Mouse (Mus musculus) right cerebral cortex, postnatal 10 days (tissue): ENCODE data around the gene Lhb.

Source experiments
- DNase-seq, 2 experiments: peaks; one replicate each; pipeline ENCODE4 v3.0.0; 2021; ENCODE audit warnings: low spot score in 2 of 2

The Lhb gene

DNA sequence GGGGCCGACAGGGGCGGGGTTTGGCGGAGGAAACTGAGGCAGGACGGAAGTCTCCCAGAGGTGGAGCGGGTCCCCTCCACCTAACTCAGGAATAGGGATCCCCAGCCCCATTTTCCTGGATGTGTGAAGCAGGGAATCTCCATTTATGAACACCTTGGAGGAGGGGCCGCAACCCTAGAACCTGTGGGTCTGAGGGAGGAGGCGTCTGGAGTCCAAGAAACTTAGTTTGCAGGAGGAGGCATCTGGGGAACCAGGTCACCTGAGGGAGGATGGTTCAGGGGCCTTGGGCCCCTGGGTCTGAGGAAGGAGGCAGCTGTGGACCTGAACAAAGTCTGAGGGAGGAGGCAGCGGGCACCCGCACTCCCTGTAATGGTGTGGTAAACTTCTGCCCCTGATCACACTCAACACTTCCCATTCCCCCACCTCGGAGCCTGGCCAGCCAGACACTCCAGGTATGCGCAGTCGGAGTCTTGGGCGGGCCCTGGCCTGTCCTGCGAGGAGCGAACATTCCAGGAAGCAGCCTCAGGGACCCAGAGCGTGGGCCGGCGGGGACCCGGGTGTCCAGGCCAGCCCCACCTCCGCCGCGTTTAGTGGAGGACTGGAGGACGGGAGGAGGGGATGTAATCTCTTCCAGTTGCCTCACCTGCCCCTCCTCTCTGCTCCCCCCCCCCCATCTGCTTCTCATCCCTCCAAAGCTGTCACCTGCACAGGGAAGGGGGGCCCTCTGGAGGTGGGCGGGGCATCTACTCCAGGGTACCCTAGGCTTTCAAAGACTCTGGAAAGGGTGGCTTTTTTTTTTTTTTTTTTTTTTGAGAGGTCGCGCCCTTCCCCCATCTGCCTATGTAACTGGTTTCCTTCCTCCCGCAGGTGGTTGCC is 6.5 kb upstream of the Lhb start:
- no peak for DNase-seq

- DNase-seq = no peak
Observed at GRCm38 (mm10) chr7:45414740-45415224, 5.8 kb upstream of the Lhb start.

DNA sequence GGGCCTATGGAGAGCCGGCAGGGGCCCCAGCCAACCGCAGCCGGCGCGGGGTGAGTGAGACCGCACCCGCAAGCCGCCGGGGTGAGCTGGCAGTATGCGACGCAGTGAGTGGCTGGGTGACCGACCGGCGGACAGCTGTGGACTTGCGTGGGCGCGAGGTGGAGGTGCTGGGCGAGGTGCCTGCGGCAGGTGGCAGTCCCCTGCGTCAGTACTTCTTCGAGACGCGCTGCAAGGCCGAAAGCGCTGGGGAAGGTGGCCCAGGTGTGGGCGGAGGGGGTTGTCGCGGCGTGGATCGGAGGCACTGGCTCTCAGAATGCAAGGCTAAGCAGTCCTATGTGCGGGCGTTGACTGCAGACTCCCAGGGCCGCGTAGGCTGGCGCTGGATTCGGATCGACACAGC is 5.0 kb upstream of the Lhb start:
- DNase-seq = peak in 1 of 2 experiments; percentile 36

- no peak for DNase-seq
Observed at GRCm38 (mm10) chr7:45417962-45418492, 2.6 kb upstream of the Lhb start.

DNA sequence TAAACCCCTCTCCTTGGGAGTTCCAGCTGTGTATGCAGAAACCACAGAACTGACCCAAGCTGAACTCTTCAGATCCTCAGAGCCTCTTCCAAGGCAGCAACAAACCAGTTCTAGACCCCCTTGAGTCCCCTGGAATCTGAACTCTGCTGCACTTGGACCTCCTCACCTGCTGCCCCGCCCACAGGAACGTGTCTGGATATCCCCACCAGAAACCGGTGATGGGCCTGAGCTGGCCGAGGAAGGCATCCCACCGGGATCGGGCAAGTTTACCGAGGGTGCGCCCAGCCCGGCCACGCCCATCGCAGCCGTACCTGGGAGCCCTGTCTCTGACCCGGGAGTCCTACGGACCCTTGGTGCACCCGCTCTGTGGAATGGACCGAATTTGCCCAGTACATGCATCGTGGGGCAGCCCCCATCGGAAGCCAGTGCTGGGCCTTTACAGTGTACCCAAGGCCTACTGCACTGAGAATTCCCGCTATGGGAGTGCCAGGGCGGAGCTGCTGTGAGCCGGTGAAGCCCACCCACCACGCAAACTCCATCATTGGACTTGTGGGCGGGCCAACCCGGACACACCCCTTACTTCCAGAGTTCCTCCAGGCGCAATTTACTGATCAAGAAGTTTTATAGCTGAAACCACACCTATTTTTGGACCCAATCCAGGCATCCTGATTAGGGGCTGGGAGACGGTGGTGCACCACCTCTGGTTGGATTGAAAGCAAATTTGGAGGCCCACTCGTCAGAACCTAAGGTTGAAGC is 583 bp upstream of the Lhb start:
- no peak for DNase-seq

GRCm38 (mm10) chr7:45421194-45421593 is 574 bp downstream of the Lhb start:
- no peak for DNase-seq

DNA sequence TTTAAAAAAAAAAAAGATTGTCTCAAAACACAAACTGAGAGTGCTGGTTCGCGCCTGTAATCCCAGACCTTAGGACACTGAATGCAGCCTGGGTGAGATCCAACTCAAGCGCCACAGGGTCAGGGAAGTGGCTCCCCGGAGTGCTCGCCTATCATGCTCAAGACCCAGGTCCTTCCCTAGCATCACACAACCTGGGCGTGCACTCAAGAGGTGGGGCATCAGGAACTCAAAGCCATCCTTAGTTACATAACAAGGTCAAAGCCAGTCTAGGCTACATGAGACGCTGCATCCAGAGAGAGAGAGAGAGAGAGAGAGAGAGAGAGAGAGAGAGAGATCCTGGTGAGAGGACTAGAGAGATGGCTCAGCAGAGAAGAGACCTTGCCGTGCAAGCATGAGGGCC is 5.9 kb downstream of the Lhb start:
- no peak for DNase-seq

- DNase-seq = no peak
Observed at GRCm38 (mm10) chr7:45433835-45434202, 13.2 kb downstream of the Lhb start.

- DNase-seq = peak; percentile 100
Observed at GRCm38 (mm10) chr7:45434203-45435015, 13.8 kb downstream of the Lhb start, which contains the start of gene Gys1. Gys1 (plus strand) TSS chr7:45434844.

DNA sequence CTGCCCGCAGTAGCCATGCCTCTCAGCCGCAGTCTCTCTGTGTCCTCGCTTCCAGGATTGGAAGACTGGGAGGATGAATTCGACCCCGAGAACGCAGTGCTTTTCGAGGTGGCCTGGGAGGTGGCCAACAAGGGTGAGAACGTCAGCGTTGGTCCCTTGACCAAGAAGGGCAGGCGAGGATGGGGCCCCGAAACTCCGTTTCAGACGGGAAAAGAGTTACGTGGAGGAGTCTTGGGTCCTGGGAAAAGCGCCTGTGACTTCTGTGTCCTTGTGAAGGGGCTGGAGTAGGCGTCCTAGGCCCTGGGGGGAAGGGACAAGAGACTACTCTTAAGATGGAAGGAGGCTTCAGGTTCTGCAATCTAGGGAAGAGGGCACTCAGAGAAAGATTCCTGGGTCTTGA is 14.4 kb downstream of the Lhb start:
- DNase-seq = no peak

DNA sequence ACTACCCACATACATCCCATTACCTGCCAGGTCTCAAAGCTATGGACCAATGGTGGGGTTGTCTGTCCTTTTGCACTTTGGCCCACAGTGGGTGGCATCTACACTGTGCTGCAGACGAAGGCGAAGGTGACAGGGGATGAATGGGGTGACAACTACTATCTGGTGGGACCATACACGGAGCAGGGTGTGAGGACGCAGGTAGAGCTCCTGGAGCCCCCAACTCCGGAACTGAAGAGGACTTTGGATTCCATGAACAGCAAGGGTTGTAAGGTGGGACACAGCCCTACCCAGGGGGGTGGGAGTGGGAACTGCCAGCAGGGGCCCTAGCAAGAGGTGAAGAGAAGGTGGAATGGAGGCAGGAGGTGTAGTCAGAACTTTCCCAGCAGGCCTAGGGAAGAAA is 15.8 kb downstream of the Lhb start:
- DNase-seq = no peak

DNA sequence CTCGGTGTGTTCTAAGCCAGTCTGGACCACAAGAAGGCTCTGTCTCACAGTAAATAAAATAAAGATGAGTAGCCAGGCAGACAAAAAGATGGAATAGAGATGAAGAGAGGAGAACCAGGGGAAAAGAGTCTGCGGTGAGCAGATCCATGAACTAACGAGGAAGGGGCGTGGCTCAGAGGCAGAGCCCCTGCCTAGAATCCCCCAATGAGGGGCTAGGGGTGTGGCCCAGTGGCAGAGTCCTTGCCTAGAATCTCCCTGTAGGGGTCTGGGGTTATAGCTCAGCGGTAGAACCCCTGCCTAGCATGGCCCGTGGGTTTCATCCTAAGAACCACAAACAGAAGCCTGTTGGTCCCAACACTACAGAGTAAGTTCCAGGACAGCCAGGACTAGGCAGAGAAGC is 16.4 kb downstream of the Lhb start:
- DNase-seq = no peak

DNA sequence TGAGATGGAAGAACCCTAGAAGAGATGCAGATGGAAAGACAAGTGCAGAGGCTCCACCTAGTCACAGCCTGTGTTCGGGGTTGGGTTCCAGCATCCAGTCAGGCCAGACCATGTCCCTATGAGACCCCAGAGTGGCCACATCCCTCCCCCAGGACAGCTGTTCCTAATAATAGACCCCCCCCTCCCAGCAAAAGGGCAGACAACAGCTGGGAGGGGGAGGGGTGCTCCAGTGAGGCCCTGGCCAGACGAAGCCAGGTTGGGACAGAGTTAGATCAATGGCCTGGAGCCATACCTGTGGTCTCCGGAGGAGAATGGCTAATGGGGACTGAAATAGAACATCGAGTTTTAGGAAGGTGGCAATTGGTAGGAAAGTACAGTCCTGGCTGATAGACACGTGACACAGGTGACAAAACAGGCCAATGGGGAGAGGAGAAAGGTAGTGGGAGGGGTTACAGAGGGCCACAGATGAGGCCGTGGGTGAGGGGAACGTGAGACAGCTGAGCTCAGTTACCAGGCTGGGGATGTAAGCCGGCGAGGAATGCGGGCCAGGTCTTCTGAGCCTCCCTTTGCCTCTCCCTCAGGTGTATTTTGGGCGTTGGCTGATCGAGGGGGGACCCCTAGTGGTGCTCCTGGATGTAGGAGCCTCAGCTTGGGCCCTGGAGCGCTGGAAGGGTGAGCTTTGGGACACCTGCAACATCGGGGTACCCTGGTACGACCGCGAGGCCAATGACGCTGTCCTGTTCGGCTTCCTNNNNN is 17.1 kb downstream of the Lhb start, which contains the start of gene Ruvbl2:
Gene Ruvbl2 (minus strand): TSS at position 576 of the 756 bp plus-strand sequence.
- no peak for DNase-seq

GRCm38 (mm10) chr7:45443526-45444420 is 23.2 kb downstream of the Lhb start:
- no peak for DNase-seq

GRCm38 (mm10) chr7:45446589-45446988 is 26.0 kb downstream of the Lhb start:
- DNase-seq = no peak

- no peak for DNase-seq
Observed at GRCm38 (mm10) chr7:45447325-45447990, 26.8 kb downstream of the Lhb start.

GRCm38 (mm10) chr7:45449974-45450373 is 29.4 kb downstream of the Lhb start:
- no peak for DNase-seq

- DNase-seq = peak; percentile 86 to 89
Observed at GRCm38 (mm10) chr7:45451344-45451982, 30.8 kb downstream of the Lhb start.

GRCm38 (mm10) chr7:45454971-45455370 is 34.4 kb downstream of the Lhb start:
- no peak for DNase-seq
